Mouse (Mus musculus) bone marrow, adult 2 months (tissue): ENCODE data around the gene Tnik.

Experiments
- CTCF ChIP-seq: fragments of 200-500 bp; IDR thresholded peaks from 2 replicates; pipeline ENCODE4 v1.5.1; 2011; ENCODE audit warnings: low read length, control low read depth; ENCODE audit not compliant: control insufficient read depth, insufficient read depth
- POLR2A ChIP-seq: fragments of 200-500 bp; IDR thresholded peaks from 2 replicates; pipeline ENCODE4 v1.6.1; 2011; ENCODE audit warnings: low read depth, mild to moderate bottlenecking, control low read depth, low read length, borderline replicate concordance; ENCODE audit not compliant: control insufficient read depth

DNA sequence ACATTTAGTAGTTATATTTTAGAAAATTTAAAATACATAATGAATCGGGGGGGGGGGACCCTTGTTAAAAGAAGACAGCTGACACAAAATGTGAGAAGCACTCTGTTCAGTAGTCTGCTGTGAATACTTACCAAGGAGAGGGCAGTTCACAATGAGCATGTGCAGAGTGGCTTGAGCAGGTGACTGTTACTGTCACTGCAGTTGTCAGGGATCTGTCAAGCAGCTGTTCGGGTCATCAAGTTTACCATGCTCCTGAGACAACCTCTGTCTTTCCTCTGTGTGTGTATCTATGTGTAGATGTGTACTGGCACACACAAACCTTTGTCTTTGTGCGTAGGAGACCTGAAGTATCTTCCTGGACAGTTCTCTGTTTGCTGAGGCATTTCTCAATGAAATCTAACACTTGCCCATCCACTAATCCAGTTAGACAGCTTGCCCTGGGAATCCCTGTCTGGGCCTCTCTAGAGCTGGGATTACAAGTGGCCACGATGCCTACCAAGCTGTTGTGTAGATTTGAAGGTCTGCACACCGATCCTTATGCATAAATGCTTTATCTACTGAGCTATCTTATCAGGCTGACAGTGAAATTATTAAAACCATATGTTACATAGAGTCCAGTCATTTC lies 154.2 kb downstream of the Tnik start:
- no peak for TF ChIP-seq CTCF
- no peak for TF ChIP-seq POLR2A
